ENCODE assay signal across 10 mouse cellular contexts in genomic region chr8:34268806-34269520, GRCm38 (mm10).
DNase-seq lines count a peak whose midpoint lies in the region; TF ChIP-seq lines count a peak whose summit lies in the region.
"Had no signal": no experiment of that assay in that cellular context is flagged by ENCODE, and none has a peak within 500 bp of the region (broad histone marks: within the 10 kb centered on the region; RNA-seq: fewer than 3 reads in every experiment).

No protein-coding gene starts in this region.

- DNase-seq in layer of hippocampus, adult 2 months (ENCODE audit: low spot score in 2 of 2) = no peak
- no peak for DNase-seq in layer of hippocampus, postnatal 10 days (ENCODE audit: low spot score in 2 of 2)
- DNase-seq in CH12.LX (ENCODE audit: extremely low read depth) = peak; percentile 6
- peak; percentile 48 for DNase-seq in ES-CJ7 (ENCODE audit: low read depth, low spot score)
- no peak for DNase-seq in cerebellum, adult 11 months
- DNase-seq in gastrocnemius, postnatal 4 days (ENCODE audit: low spot score in 2 of 2) = no peak
- DNase-seq: embryo, embryonic 11 days; gastrocnemius, postnatal 14 days had no signal

- no peak overlapping the region for H3K4me2 ChIP-seq in CH12.LX (ENCODE audit: insufficient read depth, low read depth, poor library complexity, severe bottlenecking)

- TF ChIP-seq POLR2A in CH12.LX (IDR thresholded peaks at IDR 0.05; ENCODE audit: low read depth, low read length) = no peak
- TF ChIP-seq POLR2A in cortical plate, adult 2 months (IDR thresholded peaks at IDR 0.05; ENCODE audit: extremely low read depth, insufficient read depth, low read length) = no peak

- no peaks in the 10 kb centered on the region for H3K9me3 ChIP-seq in CH12.LX (replicated peaks; ENCODE audit: low read length)
- H3K9me3 ChIP-seq: forebrain, embryonic 10.5 days had no signal

- no peaks in the 10 kb centered on the region for H3K36me3 ChIP-seq in CH12.LX (replicated peaks in 1 of 2; ENCODE audit: control insufficient read depth in 1 of 2, insufficient read depth in 1 of 2, low read length in 1 of 2)
- H3K36me3 ChIP-seq: forebrain, embryonic 10.5 days had no signal

- H3K4me3 ChIP-seq in layer of hippocampus, adult 2 months = no peak overlapping the region
- H3K4me3 ChIP-seq in CH12.LX (replicated peaks in 1 of 3; ENCODE audit: low read depth in 2 of 3, low read length in 2 of 3, poor library complexity in 1 of 3) = no peak overlapping the region
- no peak overlapping the region for H3K4me3 ChIP-seq in cortical plate, adult 2 months (ENCODE audit: insufficient read depth, low read length)
- H3K4me3 ChIP-seq: forebrain, embryonic 10.5 days had no signal

- no peaks in the 10 kb centered on the region for H3K79me2 ChIP-seq in CH12.LX (replicated peaks; ENCODE audit: control insufficient read depth, extremely low read depth, insufficient read depth, poor library complexity, severe bottlenecking)

- no peak for TF ChIP-seq EP300 in CH12.LX (IDR thresholded peaks at IDR 0.05; ENCODE audit: low read length)

- H3K9ac ChIP-seq in CH12.LX (ENCODE audit: insufficient read depth, low read depth) = no peak overlapping the region

- in situ Hi-C loops in CH12.LX (cut with MboI; ENCODE audit: low pct_ligation_motif_present, low pct_unique_long_range_greater_than_20kb, low sequenced_read_pairs) = no loop called here

- TF ChIP-seq RAD21 in CH12.LX (IDR thresholded peaks at IDR 0.05; ENCODE audit: low read depth, low read length) = peak; percentile 26

- peak; percentile 56 for TF ChIP-seq CTCF in layer of hippocampus, adult 2 months (conservative IDR thresholded peaks at IDR 0.05)
- peak in 1 of 2 experiments; percentile 55; a peak in 2 of 4 replicates for TF ChIP-seq CTCF in CH12.LX (conservative IDR thresholded peaks at IDR 0.05 in 1 of 2, IDR thresholded peaks at IDR 0.05 in 1 of 2; ENCODE audit: low read depth in 2 of 2, low read length in 2 of 2)
- 0 out of 2 replicates have a peak, but pooled peaks have one; percentile 3 for TF ChIP-seq CTCF in cortical plate, adult 2 months (IDR thresholded peaks at IDR 0.05; ENCODE audit: extremely low read depth, insufficient read depth, low read length)

- dilution Hi-C loops in CH12.LX (cut with MboI; ENCODE audit: extremely low pct_ligation_motif_present, extremely low pct_unique_long_range_greater_than_20kb, low sequenced_read_pairs) = no loop called here

- no peaks in the 10 kb centered on the region for H3K27me3 ChIP-seq in CH12.LX (replicated peaks)

- no peak overlapping the region for H3K27ac ChIP-seq in layer of hippocampus, adult 2 months
- H3K27ac ChIP-seq in CH12.LX (ENCODE audit: insufficient read depth, low read depth) = no peak overlapping the region
- no peak overlapping the region for H3K27ac ChIP-seq in cortical plate, adult 2 months (ENCODE audit: insufficient read depth, low read length)
- H3K27ac ChIP-seq: forebrain, embryonic 10.5 days had no signal

- no peaks in the 10 kb centered on the region for H3K4me1 ChIP-seq in CH12.LX (ENCODE audit: control insufficient read depth in 1 of 2, insufficient read depth in 2 of 2)
- H3K4me1 ChIP-seq in cortical plate, adult 2 months (ENCODE audit: control insufficient read depth, insufficient read depth, low read length) = no peaks in the 10 kb centered on the region
- H3K4me1 ChIP-seq: forebrain, embryonic 10.5 days had no signal

TF ChIP-seq in CH12.LX, 34 proteins besides CTCF, POLR2A, EP300 and RAD21:
- TF ChIP-seq USF2 (conservative IDR thresholded peaks at IDR 0.05; ENCODE audit: low read depth, low read length) (no peak), MAFK (IDR thresholded peaks at IDR 0.05; ENCODE audit: insufficient replicate concordance, low read length) (no peak), KAT2A (IDR thresholded peaks at IDR 0.05; ENCODE audit: insufficient replicate concordance, low read length) (no peak), ETS1 (conservative IDR thresholded peaks at IDR 0.05; ENCODE audit: low read depth, low read length) (no peak), TBP (conservative IDR thresholded peaks at IDR 0.05; ENCODE audit: low read depth, low read length) (no peak), JUND (conservative IDR thresholded peaks at IDR 0.05; ENCODE audit: low read depth, low read length) (no peak), TCF12 (IDR thresholded peaks at IDR 0.05; ENCODE audit: low read depth, low read length) (no peak), SMC3 (IDR thresholded peaks at IDR 0.05; ENCODE audit: low read depth, low read length) (peak; percentile 33; the same call in 1 of the 2 replicates)

Comparison
In these comparisons a context has a peak if more than half of its experiments do, and no peak if none do; other contexts are left out.
1. DNase-seq: peak in CH12.LX (single experiment) and ES-CJ7 (single experiment); none in layer of hippocampus, adult 2 months (0 of 2), layer of hippocampus, postnatal 10 days (0 of 2), cerebellum, adult 11 months (single experiment) and gastrocnemius, postnatal 4 days (0 of 2).